Mouse (Mus musculus): ENCODE data around the gene Arhgef39. TPM values are rescaled to one million over a fixed set of nuclear protein-coding genes. Genes with fewer than 3 reads are reported as not detected.
A peak's percentile ranks its signal among the peaks of the same experiment; 100 is the strongest.

The Arhgef39 gene
- polyA plus RNA-seq, 1 experiment from 2014 or later = 31.0 TPM

GRCm38 (mm10) chr4:43533270-43533669 lies 33.8 kb upstream of the Arhgef39 start:
- H3K4me3 ChIP-seq (ENCODE audit: control insufficient read depth in 1 of 2, insufficient read depth in 1 of 2, low read depth in 1 of 2, low read length in 2 of 2) = no peak overlapping the region
- peaks cover 4 to 15% of the 10 kb centered on the region in 2 experiments for H3K4me1 ChIP-seq (ENCODE audit: control insufficient read depth in 2 of 2, insufficient read depth in 2 of 2, low read length in 2 of 2)
- no peak for ATAC-seq (ENCODE audit: insufficient number of reproducible peaks, insufficient read depth, low FRiP score, low read depth)
- H3K36me3 ChIP-seq (ENCODE audit: control insufficient read depth, insufficient read depth, low read length) = peaks cover 75% of the 10 kb centered on the region
- H3K9ac ChIP-seq (ENCODE audit: low read length) = no peak overlapping the region
- no peak overlapping the region for H3K4me2 ChIP-seq (ENCODE audit: low read length)
- WGBS = 84% methylated on average over 9 of the region's 9 CpGs
- no peaks in the 10 kb centered on the region for H3K27me3 ChIP-seq (ENCODE audit: control insufficient read depth, insufficient read depth, low read length)
- no peaks in the 10 kb centered on the region for H3K9me3 ChIP-seq (ENCODE audit: control insufficient read depth, low read length)
- no peak overlapping the region for H3K27ac ChIP-seq (replicated peaks in 1 of 2; ENCODE audit: control insufficient read depth in 1 of 2, insufficient read depth in 1 of 2, low read depth in 2 of 2, low read length in 2 of 2)

GRCm38 (mm10) chr4:43530581-43530980 lies 31.1 kb upstream of the Arhgef39 start:
- Histone ChIP-seq H3K9ac (ENCODE audit: low read length) (no peak overlapping the region), H3K36me3 (ENCODE audit: control insufficient read depth, insufficient read depth, low read length) (peaks cover 49% of the 10 kb centered on the region), H3K27me3 (ENCODE audit: control insufficient read depth, insufficient read depth, low read length) (no peaks in the 10 kb centered on the region), H3K4me3 (ENCODE audit: control insufficient read depth in 1 of 2, insufficient read depth in 1 of 2, low read depth in 1 of 2, low read length in 2 of 2) (no peak overlapping the region), H3K9me3 (ENCODE audit: control insufficient read depth, low read length) (0 out of 2 replicates have a peak, but pooled peaks cover 2% of the 10 kb centered on the region), H3K4me2 (ENCODE audit: low read length) (no peak overlapping the region), H3K27ac (replicated peaks in 1 of 2; ENCODE audit: control insufficient read depth in 1 of 2, insufficient read depth in 1 of 2, low read depth in 2 of 2, low read length in 2 of 2) (peak overlapping the region; percentile 32 to 60), H3K4me1 (ENCODE audit: control insufficient read depth in 2 of 2, insufficient read depth in 2 of 2, low read length in 2 of 2) (peaks cover 4 to 15% of the 10 kb centered on the region in 2 experiments)
- ATAC-seq (ENCODE audit: insufficient number of reproducible peaks, insufficient read depth, low FRiP score, low read depth) = no peak
- WGBS = 12% methylated on average over 7 of the region's 7 CpGs

- peaks cover 4 to 15% of the 10 kb centered on the region in 2 experiments for H3K4me1 ChIP-seq (ENCODE audit: control insufficient read depth in 2 of 2, insufficient read depth in 2 of 2, low read length in 2 of 2)
- peak overlapping the region; percentile 32 to 60 for H3K27ac ChIP-seq (replicated peaks in 1 of 2; ENCODE audit: control insufficient read depth in 1 of 2, insufficient read depth in 1 of 2, low read depth in 2 of 2, low read length in 2 of 2)
- no peak overlapping the region for H3K4me2 ChIP-seq (ENCODE audit: low read length)
- no peak overlapping the region for H3K4me3 ChIP-seq (ENCODE audit: control insufficient read depth in 1 of 2, insufficient read depth in 1 of 2, low read depth in 1 of 2, low read length in 2 of 2)
- H3K9me3 ChIP-seq (ENCODE audit: control insufficient read depth, low read length) = 0 out of 2 replicates have a peak, but pooled peaks cover 2% of the 10 kb centered on the region
- H3K36me3 ChIP-seq (ENCODE audit: control insufficient read depth, insufficient read depth, low read length) = peaks cover 44% of the 10 kb centered on the region
- WGBS = 27% methylated on average over 8 of the region's 8 CpGs
- ATAC-seq (ENCODE audit: insufficient number of reproducible peaks, insufficient read depth, low FRiP score, low read depth) = 0 out of 2 replicates have a peak, but pooled peaks have one; percentile 14
- H3K27me3 ChIP-seq (ENCODE audit: control insufficient read depth, insufficient read depth, low read length) = no peaks in the 10 kb centered on the region
- H3K9ac ChIP-seq (ENCODE audit: low read length) = no peak overlapping the region
Observed at GRCm38 (mm10) chr4:43530081-43530501, 30.6 kb upstream of the Arhgef39 start.

- Histone ChIP-seq H3K4me3 (ENCODE audit: control insufficient read depth in 1 of 2, insufficient read depth in 1 of 2, low read depth in 1 of 2, low read length in 2 of 2) (no peak overlapping the region), H3K9me3 (ENCODE audit: control insufficient read depth, low read length) (0 out of 2 replicates have a peak, but pooled peaks cover 2% of the 10 kb centered on the region), H3K4me2 (ENCODE audit: low read length) (no peak overlapping the region), H3K27me3 (ENCODE audit: control insufficient read depth, insufficient read depth, low read length) (no peaks in the 10 kb centered on the region), H3K9ac (ENCODE audit: low read length) (no peak overlapping the region), H3K36me3 (ENCODE audit: control insufficient read depth, insufficient read depth, low read length) (peaks cover 28% of the 10 kb centered on the region), H3K27ac (replicated peaks in 1 of 2; ENCODE audit: control insufficient read depth in 1 of 2, insufficient read depth in 1 of 2, low read depth in 2 of 2, low read length in 2 of 2) (no peak overlapping the region), H3K4me1 (ENCODE audit: control insufficient read depth in 2 of 2, insufficient read depth in 2 of 2, low read length in 2 of 2) (peaks cover 8 to 24% of the 10 kb centered on the region in 2 experiments)
- no peak for ATAC-seq (ENCODE audit: insufficient number of reproducible peaks, insufficient read depth, low FRiP score, low read depth)
- WGBS = 79% methylated on average over 9 of the region's 9 CpGs
Observed at GRCm38 (mm10) chr4:43528487-43528886, 29.0 kb upstream of the Arhgef39 start.

GRCm38 (mm10) chr4:43527880-43528279 lies 28.4 kb upstream of the Arhgef39 start:
- Histone ChIP-seq H3K4me2 (ENCODE audit: low read length) (no peak overlapping the region), H3K9me3 (ENCODE audit: control insufficient read depth, low read length) (0 out of 2 replicates have a peak, but pooled peaks cover 2% of the 10 kb centered on the region), H3K4me1 (ENCODE audit: control insufficient read depth in 2 of 2, insufficient read depth in 2 of 2, low read length in 2 of 2) (peaks cover 8 to 24% of the 10 kb centered on the region in 2 experiments), H3K36me3 (ENCODE audit: control insufficient read depth, insufficient read depth, low read length) (peaks cover 22% of the 10 kb centered on the region), H3K27me3 (ENCODE audit: control insufficient read depth, insufficient read depth, low read length) (no peaks in the 10 kb centered on the region), H3K9ac (ENCODE audit: low read length) (no peak overlapping the region), H3K27ac (replicated peaks in 1 of 2; ENCODE audit: control insufficient read depth in 1 of 2, insufficient read depth in 1 of 2, low read depth in 2 of 2, low read length in 2 of 2) (no peak overlapping the region), H3K4me3 (ENCODE audit: control insufficient read depth in 1 of 2, insufficient read depth in 1 of 2, low read depth in 1 of 2, low read length in 2 of 2) (no peak overlapping the region)
- WGBS = 60% methylated on average over 5 of the region's 5 CpGs
- ATAC-seq (ENCODE audit: insufficient number of reproducible peaks, insufficient read depth, low FRiP score, low read depth) = no peak

- H3K4me2 ChIP-seq (ENCODE audit: low read length) = peak overlapping the region; percentile 94
- 0 out of 2 replicates have a peak, but pooled peaks have one; percentile 37 for ATAC-seq (ENCODE audit: insufficient number of reproducible peaks, insufficient read depth, low FRiP score, low read depth)
- H3K4me3 ChIP-seq (ENCODE audit: control insufficient read depth in 1 of 2, insufficient read depth in 1 of 2, low read depth in 1 of 2, low read length in 2 of 2) = peak overlapping the region; percentile 9 to 20; a peak in 2 of 4 replicates
- 19% methylated on average over 6 of the region's 6 CpGs for WGBS
- peak overlapping the region; percentile 87 for H3K9ac ChIP-seq (ENCODE audit: low read length)
- H3K27me3 ChIP-seq (ENCODE audit: control insufficient read depth, insufficient read depth, low read length) = no peaks in the 10 kb centered on the region
- H3K36me3 ChIP-seq (ENCODE audit: control insufficient read depth, insufficient read depth, low read length) = peaks cover 47% of the 10 kb centered on the region
- H3K4me1 ChIP-seq (ENCODE audit: control insufficient read depth in 2 of 2, insufficient read depth in 2 of 2, low read length in 2 of 2) = peaks cover 24 to 55% of the 10 kb centered on the region in 2 experiments
- H3K9me3 ChIP-seq (ENCODE audit: control insufficient read depth, low read length) = no peaks in the 10 kb centered on the region
- H3K27ac ChIP-seq (replicated peaks in 1 of 2; ENCODE audit: control insufficient read depth in 1 of 2, insufficient read depth in 1 of 2, low read depth in 2 of 2, low read length in 2 of 2) = peak overlapping the region; percentile 6 to 55; a peak in 2 of 4 replicates
Observed at GRCm38 (mm10) chr4:43519956-43520355, 20.5 kb upstream of the Arhgef39 start.

GRCm38 (mm10) chr4:43519551-43519950 lies 20.1 kb upstream of the Arhgef39 start:
- Histone ChIP-seq H3K4me1 (ENCODE audit: control insufficient read depth in 2 of 2, insufficient read depth in 2 of 2, low read length in 2 of 2) (peaks cover 26 to 58% of the 10 kb centered on the region in 2 experiments), H3K4me2 (ENCODE audit: low read length) (peak overlapping the region; percentile 94), H3K9ac (ENCODE audit: low read length) (no peak overlapping the region; the same call in 1 of the 2 replicates), H3K36me3 (ENCODE audit: control insufficient read depth, insufficient read depth, low read length) (peaks cover 49% of the 10 kb centered on the region), H3K27me3 (ENCODE audit: control insufficient read depth, insufficient read depth, low read length) (no peaks in the 10 kb centered on the region), H3K27ac (replicated peaks in 1 of 2; ENCODE audit: control insufficient read depth in 1 of 2, insufficient read depth in 1 of 2, low read depth in 2 of 2, low read length in 2 of 2) (no peak overlapping the region), H3K9me3 (ENCODE audit: control insufficient read depth, low read length) (no peaks in the 10 kb centered on the region), H3K4me3 (ENCODE audit: control insufficient read depth in 1 of 2, insufficient read depth in 1 of 2, low read depth in 1 of 2, low read length in 2 of 2) (peak overlapping the region; percentile 9 to 20; a peak in 2 of 4 replicates)
- 39% methylated on average over 10 of the region's 10 CpGs for WGBS
- no peak for ATAC-seq (ENCODE audit: insufficient number of reproducible peaks, insufficient read depth, low FRiP score, low read depth)

Data from heart, embryonic 14.5 days (tissue).